In the genomic region with DNA sequence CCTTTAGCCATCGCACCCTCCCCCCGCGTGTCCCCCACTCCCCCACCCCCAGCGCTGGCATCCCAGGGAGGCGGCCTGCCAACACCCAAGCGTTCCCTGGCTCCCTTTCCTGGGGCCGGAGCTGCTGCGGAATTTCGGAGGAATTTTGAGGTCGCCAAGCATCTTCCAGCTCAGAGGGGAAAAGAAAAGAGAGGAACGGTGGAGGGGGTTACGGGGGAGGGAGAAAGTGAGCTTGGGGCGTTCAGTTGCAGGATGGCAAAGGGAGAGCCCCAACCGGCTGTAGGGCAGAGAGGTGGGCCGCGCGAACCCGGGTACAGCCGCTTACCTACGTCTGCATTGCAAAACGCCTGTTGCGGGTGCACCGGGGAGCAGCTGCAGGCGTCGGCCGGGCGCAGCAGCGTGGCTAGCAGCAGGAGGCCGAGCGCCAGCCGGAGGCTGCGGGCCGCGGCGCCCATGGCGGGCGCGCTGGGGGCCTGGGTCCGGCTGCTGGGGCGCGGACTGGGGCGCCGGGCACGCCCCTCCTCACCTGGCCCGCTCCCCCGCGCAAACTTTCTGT, we compare ENCODE assay signal across 8 mouse cellular contexts. TPM values are rescaled to one million over a fixed set of nuclear protein-coding genes. Genes with fewer than 3 reads are reported as not detected.
A peak's percentile ranks its signal among the peaks of the same experiment; 100 is the strongest.
DNase-seq lines count a peak whose midpoint lies in the region; ATAC-seq and TF ChIP-seq lines count a peak whose summit lies in the region.

No protein-coding gene starts in this region.

- no peaks in the 10 kb centered on the region for H3K4me1 ChIP-seq in cerebellum, adult 2 months (ENCODE audit: control insufficient read depth, insufficient read depth, low read length)
- peaks cover 19% of the 10 kb centered on the region for H3K4me1 ChIP-seq in intestine, embryonic 15.5 days (replicated peaks)

- no peaks in the 10 kb centered on the region for H3K36me3 ChIP-seq in intestine, embryonic 15.5 days

- no peak for TF ChIP-seq POLR2A in cerebellum, adult 2 months (IDR thresholded peaks at IDR 0.05; ENCODE audit: borderline replicate concordance, insufficient read depth, low read length)

- TF ChIP-seq CTCF in cerebellum, adult 2 months (IDR thresholded peaks at IDR 0.05; ENCODE audit: borderline replicate concordance, insufficient read depth, low read depth, low read length) = no peak

- H3K9me3 ChIP-seq in intestine, embryonic 15.5 days = no peaks in the 10 kb centered on the region

- ATAC-seq in intestine, embryonic 15.5 days = peak; percentile 72

- H3K27me3 ChIP-seq in cerebellum, adult 2 months (ENCODE audit: control insufficient read depth, insufficient read depth, low read length) = no peaks in the 10 kb centered on the region
- H3K27me3 ChIP-seq in intestine, embryonic 15.5 days (replicated peaks) = no peaks in the 10 kb centered on the region

- 1% methylated on average over 43 of the region's 47 CpGs for WGBS in cerebellum, adult 2 months
- WGBS in intestine, embryonic 15.5 days = under 1% methylated on average over 47 of the region's 47 CpGs

- H3K27ac ChIP-seq in cerebellum, adult 2 months (ENCODE audit: insufficient read depth, low read length) = peak overlapping the region; percentile 34; the same call in 1 of the 2 replicates
- H3K27ac ChIP-seq in intestine, embryonic 15.5 days = peak overlapping the region; percentile 91

- H3K4me3 ChIP-seq in cerebellum, adult 2 months (replicated peaks; ENCODE audit: insufficient read depth, low read depth, low read length) = peak overlapping the region; percentile 63
- peak overlapping the region; percentile 81 for H3K4me3 ChIP-seq in intestine, embryonic 15.5 days (replicated peaks)

- peak overlapping the region; percentile 92 for H3K4me2 ChIP-seq in intestine, embryonic 15.5 days (replicated peaks)

- H3K9ac ChIP-seq in intestine, embryonic 15.5 days = peak overlapping the region; percentile 95

- DNase-seq in gastrocnemius, postnatal 10 days = peak; percentile 66
- DNase-seq in gastrocnemius, adult 18-20 months (ENCODE audit: low spot score) = no peak
- DNase-seq in 3T3-L1 (ENCODE audit: low read depth, low spot score) = peak; percentile 50
- peak; percentile 38 to 47 for DNase-seq in cerebellum, adult 2 months
- peak; percentile 51 for DNase-seq in gastrocnemius, postnatal 25 days
- DNase-seq in lung, postnatal 4 days = peak; percentile 62 to 69
- peak; percentile 61 to 68 for DNase-seq in thymus, postnatal 36 days

RNA-seq across cellular contexts. Expression of a gene that starts 0.8 kb away (rescaled TPM):
- total RNA-seq in gastrocnemius, postnatal 10 days (2021) = 100 to 1,000 TPM; 151 to 185 TPM
- total RNA-seq in gastrocnemius, adult 18-20 months (2021) = 10 to 100 TPM; 65.4 to 89.1 TPM
- 119 and 137 TPM in 2 replicates for polyA plus RNA-seq in cerebellum, adult 2 months (2012; rRNA removed)
- total RNA-seq in gastrocnemius, postnatal 25 days (2021) = 10 to 100 TPM; 77.3 to 96.4 TPM
- polyA plus RNA-seq in intestine, embryonic 15.5 days (2015; fragmentation: Nextera tagmentation; extraction: Ambion mirVana) = 58.8 and 60.2 TPM in 2 replicates

RNA-seq across cellular contexts. Expression of a gene that starts 12.4 kb away (rescaled TPM):
- 1 to 10 TPM; 1.2 to 2.7 TPM for total RNA-seq in gastrocnemius, postnatal 10 days (2021)
- under 1 TPM; 0.52 to 0.73 TPM for total RNA-seq in gastrocnemius, adult 18-20 months (2021)
- 0.21 and 0.49 TPM in 2 replicates for polyA plus RNA-seq in cerebellum, adult 2 months (2012; rRNA removed)
- 1 to 10 TPM in 1 of 2 experiments, under 1 TPM in 1; 0.99 to 1.0 TPM for total RNA-seq in gastrocnemius, postnatal 25 days (2021)
- 0.23 and 0.24 TPM in 2 replicates for polyA plus RNA-seq in intestine, embryonic 15.5 days (2015; fragmentation: Nextera tagmentation; extraction: Ambion mirVana)

RNA-seq across cellular contexts. Expression of a gene that starts 47.2 kb away (rescaled TPM):
- total RNA-seq in gastrocnemius, postnatal 10 days (2021) = 10 to 100 TPM; 10.7 to 18.2 TPM
- 10 to 100 TPM; 15.8 to 17.1 TPM for total RNA-seq in gastrocnemius, adult 18-20 months (2021)
- 23.6 and 24.9 TPM in 2 replicates for polyA plus RNA-seq in cerebellum, adult 2 months (2012; rRNA removed)
- 10 to 100 TPM; 11.0 to 14.7 TPM for total RNA-seq in gastrocnemius, postnatal 25 days (2021)
- polyA plus RNA-seq in intestine, embryonic 15.5 days (2015; fragmentation: Nextera tagmentation; extraction: Ambion mirVana) = 153 and 171 TPM in 2 replicates
